Mouse (Mus musculus): ENCODE data around the gene Creb3l2.

DNA sequence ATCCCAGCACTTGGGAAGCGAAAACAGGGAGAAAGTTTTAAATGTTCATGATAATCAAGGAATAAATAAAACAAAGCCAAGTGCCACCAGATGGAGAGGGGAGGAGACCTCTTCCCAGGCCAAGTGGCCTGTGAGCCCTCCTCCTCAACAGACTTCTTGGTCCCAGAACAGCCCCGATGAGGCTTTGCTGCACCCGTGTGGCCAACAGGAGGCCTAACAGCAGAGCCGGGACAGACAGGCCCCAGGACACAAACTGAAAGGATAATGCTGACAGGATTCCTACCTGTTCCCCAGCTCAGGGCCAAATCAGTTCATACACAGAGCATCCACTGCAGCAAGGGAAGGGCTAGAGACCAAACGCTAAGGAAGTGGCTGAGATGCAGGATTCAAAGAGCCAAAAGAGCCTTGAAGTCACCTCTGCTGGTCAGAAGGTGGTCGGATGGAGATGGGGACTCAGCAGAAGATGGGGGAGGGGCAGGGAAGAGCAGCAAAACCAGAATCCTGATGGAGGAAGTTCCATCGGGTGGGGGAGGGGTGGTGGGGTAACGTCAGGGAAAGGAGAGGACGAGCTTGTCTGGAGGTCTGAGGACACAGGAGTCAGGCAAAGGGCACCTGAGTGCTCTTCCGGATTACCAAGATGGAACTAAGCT lies 90.1 kb downstream of the Creb3l2 start:
- no peak for TF ChIP-seq GATA1 (IDR thresholded peaks at IDR 0.05; ENCODE audit: borderline replicate concordance, low read length)
- TF ChIP-seq FLI1 (IDR thresholded peaks at IDR 0.05; ENCODE audit: low read length) = no peak
